Mouse (Mus musculus) adrenal gland, adult 8-10 months (tissue): ENCODE results near the gene Fcna. TPM values are rescaled to one million over a fixed set of nuclear protein-coding genes. Genes with fewer than 3 reads are reported as not detected.

ENCODE experiments used
- DNase-seq: peaks from one replicate; pipeline ENCODE4 v3.0.0; 2022
- total RNA-seq, 4 experiments: library from RNA; stranded (reverse); gene quantifications; 2 replicates each; pipeline ENCODE4 v1.2.4; 2022

Fcna gene
- total RNA-seq, 4 experiments from 2014 or later = 4.7 to 7.0 (median 5.5) TPM

DNA sequence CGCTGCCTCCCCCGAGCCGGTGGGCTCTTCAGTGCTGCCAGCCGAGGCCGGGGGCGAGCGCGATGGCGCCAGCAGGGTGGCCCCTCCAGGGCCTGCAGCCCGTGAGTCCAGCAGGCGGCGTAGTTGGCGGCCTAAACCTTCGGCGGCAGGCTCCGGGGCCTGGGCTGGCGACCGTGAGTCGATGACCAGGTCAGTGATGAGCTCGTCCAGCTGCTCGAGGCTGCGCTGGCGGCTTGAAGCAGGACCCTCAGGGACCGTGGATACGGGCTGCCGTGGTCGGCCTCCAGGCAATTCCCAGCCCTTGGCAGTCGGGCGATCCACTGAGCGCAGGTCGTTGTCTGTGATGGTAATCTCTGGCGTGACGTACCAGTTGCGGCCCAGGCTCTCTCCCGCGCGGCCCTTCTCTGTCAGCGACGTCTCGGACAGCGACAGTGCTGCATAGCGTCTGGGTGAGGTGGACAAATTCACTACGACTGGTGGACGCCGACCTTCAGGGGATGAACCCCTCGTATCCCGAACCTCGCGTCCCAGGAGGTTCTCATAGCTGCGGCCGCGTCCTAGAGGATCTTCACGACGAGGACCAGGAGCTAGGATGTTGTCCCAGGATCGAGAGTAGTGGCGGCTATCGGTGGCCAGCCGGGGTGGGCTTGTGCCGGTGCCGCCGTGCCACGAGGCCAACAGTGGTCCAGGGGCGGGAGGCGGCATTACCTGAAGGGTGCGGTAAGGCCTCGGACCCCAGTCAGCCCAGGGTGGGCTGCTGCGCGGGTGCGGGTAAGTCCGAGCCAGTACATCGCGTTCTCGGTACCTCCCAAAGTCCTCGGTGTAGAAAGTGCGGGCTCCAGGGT lies 49.7 kb downstream of the Fcna start:
- DNase-seq = no peak

DNA sequence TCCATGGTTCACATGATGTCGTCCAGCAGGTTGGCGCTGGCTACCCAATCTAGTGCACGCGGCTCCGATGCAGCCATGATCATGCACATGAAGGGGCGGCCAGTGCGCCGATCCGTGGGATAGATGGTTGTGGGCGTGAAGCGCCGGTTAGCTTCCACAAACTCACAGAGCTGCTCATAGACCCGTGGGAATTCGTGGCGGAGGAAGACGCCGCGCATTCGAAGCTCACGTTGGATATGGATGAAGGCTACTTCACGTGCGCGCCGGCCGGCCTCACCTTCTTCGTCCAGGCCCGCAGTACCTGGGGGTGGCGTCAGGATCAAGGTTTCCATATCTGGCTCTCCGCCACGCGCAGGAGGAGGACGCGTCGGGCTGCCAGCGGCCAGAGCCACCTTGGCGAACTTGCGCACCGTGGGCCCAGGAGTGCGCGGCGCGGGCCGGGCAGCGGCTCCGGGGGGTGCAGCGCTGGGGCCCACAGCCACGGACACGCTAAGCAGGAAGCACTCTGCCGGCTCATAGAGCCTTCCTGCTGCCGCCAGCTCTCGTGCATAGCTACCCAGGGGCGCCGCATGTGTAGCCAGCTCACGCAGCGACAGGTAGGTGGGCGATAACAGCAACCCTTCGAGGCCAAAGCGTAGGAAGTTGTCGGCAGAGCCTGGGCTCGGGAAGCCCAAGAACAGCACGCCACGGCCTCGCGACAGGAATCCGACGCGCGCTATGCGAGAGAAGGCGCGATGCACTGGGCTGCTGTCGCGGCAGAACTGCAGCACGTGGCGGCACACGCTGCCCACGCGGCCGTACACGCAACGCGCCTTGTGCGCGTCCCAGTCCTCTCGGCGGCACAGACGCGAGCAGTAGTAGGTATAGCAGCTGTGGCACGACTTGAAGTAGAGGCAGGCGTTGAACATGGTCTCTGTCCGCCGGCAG lies 50.6 kb downstream of the Fcna start:
- no peak for DNase-seq

DNA sequence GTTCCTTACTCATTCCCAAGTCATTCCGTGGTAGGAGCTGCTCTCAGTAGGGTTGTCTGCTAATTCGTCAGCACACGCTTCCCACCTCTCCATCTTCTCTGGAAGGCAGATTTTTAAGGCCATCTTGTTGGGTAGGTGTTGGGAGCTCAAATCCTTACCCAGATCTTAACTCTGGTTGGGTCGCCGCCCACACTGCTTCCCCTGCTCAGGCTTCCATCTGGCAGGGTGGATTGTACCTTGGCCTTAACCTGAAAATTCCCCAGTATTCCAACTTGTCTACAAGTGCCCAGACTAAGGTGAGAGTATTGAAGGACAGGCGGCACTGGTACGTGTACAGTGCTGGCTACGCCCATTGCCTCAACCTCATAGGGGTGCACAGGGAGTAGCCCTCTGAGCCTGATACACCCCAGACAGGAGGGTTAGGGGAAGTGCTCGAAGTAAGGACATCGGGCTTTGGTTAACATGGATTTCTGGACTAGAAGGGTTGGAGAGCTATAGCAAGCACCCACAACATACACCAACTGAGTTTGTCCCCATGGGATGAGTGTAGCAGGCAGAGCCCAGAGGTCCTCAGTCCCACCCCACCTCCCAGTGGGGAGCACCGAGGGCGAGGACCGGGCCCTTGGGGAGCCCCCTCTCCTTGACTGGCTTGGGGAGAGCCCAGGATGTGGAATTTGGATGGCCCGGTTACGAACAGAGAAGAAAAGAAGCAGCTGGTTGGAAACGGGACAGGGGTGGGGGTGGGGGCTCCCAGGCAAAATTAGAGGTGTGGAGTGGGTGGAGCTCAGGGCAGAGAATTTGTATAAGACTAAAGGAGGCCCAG lies 51.6 kb downstream of the Fcna start:
- DNase-seq = no peak

- DNase-seq = no peak
Observed at GRCm38 (mm10) chr2:25575432-25576027, 52.3 kb downstream of the Fcna start.

Other genes starting within 250 kb of the Fcna start
- 1 to 10 TPM; 3.1 to 9.7 (median 5.1) TPM for gene Entpd2, start 232.2 kb downstream of the Fcna start, total RNA-seq
- gene Npdc1, start 228.7 kb downstream of the Fcna start, total RNA-seq = 100 to 1,000 TPM; 148 to 171 (median 163) TPM
- gene Fut7, start 204.8 kb downstream of the Fcna start, total RNA-seq = under 1 TPM in 1 of 4 experiments, not detected in 3; 0.13 TPM
- 10 to 100 TPM; 48.9 to 73.0 (median 57.5) TPM for gene Abca2, start 199.3 kb downstream of the Fcna start, total RNA-seq
- gene Clic3, start 171.2 kb downstream of the Fcna start, total RNA-seq = not detected
- 10 to 100 TPM; 32.4 to 68.2 (median 43.4) TPM for gene Paxx, start 166.9 kb downstream of the Fcna start, total RNA-seq
- gene Ptgds, start 158.0 kb downstream of the Fcna start, total RNA-seq = 10 to 100 TPM in 1 of 4 experiments, 1 to 10 TPM in 3; 3.2 to 10.5 (median 4.4) TPM
- gene Lcn12, start 134.1 kb downstream of the Fcna start, total RNA-seq = not detected
- gene Fbxw5, start 127.3 kb downstream of the Fcna start, total RNA-seq = 100 to 1,000 TPM in 3 of 4 experiments, 10 to 100 TPM in 1; 82.5 to 114 (median 107) TPM
- 1 to 10 TPM in 3 of 4 experiments, under 1 TPM in 1; 0.70 to 2.3 (median 1.6) TPM for gene C8g, start 126.3 kb downstream of the Fcna start, total RNA-seq
- gene Traf2, start 81.1 kb downstream of the Fcna start, total RNA-seq = 10 to 100 TPM; 22.6 to 35.3 (median 30.6) TPM
- gene Edf1, start 70.2 kb downstream of the Fcna start, total RNA-seq = 100 to 1,000 TPM; 149 to 331 (median 215) TPM
- 10 to 100 TPM in 1 of 4 experiments, 1 to 10 TPM in 3; 1.4 to 11.0 (median 4.0) TPM for gene Mamdc4, start 53.2 kb downstream of the Fcna start, total RNA-seq
- 10 to 100 TPM; 61.3 to 76.9 (median 66.1) TPM for gene Phpt1, start 52.8 kb downstream of the Fcna start, total RNA-seq
- 1 to 10 TPM; 1.6 to 4.8 (median 3.8) TPM for gene Ajm1, start 46.3 kb downstream of the Fcna start, total RNA-seq
- gene Rabl6, start 19.5 kb downstream of the Fcna start, total RNA-seq = 100 to 1,000 TPM; 121 to 178 (median 137) TPM
- not detected for gene Ccdc183, start 10.4 kb downstream of the Fcna start, total RNA-seq
- 10 to 100 TPM; 18.0 to 47.8 (median 27.3) TPM for gene Tmem141, start 6.0 kb downstream of the Fcna start, total RNA-seq
- gene Lcn8, start 25.1 kb upstream of the Fcna start, total RNA-seq = not detected
- not detected for gene Lcn5, start 29.9 kb upstream of the Fcna start, total RNA-seq
- not detected for gene Lcn6, start 48.8 kb upstream of the Fcna start, total RNA-seq
- gene Lcn10, start 54.7 kb upstream of the Fcna start, total RNA-seq = not detected
- 10 to 100 TPM in 1 of 4 experiments, 1 to 10 TPM in 1, not detected in 2; 3.1 to 30.1 TPM for gene Obp2a, start 72.0 kb upstream of the Fcna start, total RNA-seq
- 10 to 100 TPM; 29.9 to 69.4 (median 39.2) TPM for gene Bmyc, start 78.7 kb upstream of the Fcna start, total RNA-seq
- gene Obp2b, start 109.0 kb upstream of the Fcna start, total RNA-seq = not detected
- gene Lcn3, start 137.5 kb upstream of the Fcna start, total RNA-seq = not detected
- not detected for gene Lcn11, start 149.0 kb upstream of the Fcna start, total RNA-seq
- not detected for gene Gm13539, start 154.2 kb upstream of the Fcna start, total RNA-seq
- gene Glt6d1, start 187.8 kb upstream of the Fcna start, total RNA-seq = not detected
- not detected for gene Lcn9, start 195.1 kb upstream of the Fcna start, total RNA-seq
- not detected for gene Sohlh1, start 219.2 kb upstream of the Fcna start, total RNA-seq
- gene Kcnt1, start 235.7 kb upstream of the Fcna start, total RNA-seq = 10 to 100 TPM in 2 of 4 experiments, 1 to 10 TPM in 2; 1.8 to 12.1 (median 8.0) TPM